Mouse (Mus musculus) heart, embryonic 16.5 days (tissue): ENCODE data around the gene Slc24a2. TPM values are rescaled to one million over a fixed set of nuclear protein-coding genes. Genes with fewer than 3 reads are reported as not detected.

ENCODE experiments used
- ATAC-seq: fragments of 200-750 bp; cut with Nextera tagmentation; replicated peaks from 2 replicates; pipeline ENCODE4 v1.8.0; 2017; ENCODE audit warnings: moderate number of reproducible peaks; ENCODE audit not compliant: insufficient read depth, low FRiP score; ENCODE audit errors: extremely low read depth
- H3K27ac ChIP-seq: fragments of 300-500 bp; sonication (generic); 2 replicates; pipeline ENCODE4 v1.5.1; 2014; ENCODE audit warnings: mild to moderate bottlenecking, low read length, control low read depth, moderate library complexity
- H3K27me3 ChIP-seq: fragments of 300-500 bp; sonication (generic); 2 replicates; pipeline ENCODE4 v1.6.1; 2014; ENCODE audit warnings: low read length, mixed read lengths; ENCODE audit not compliant: control insufficient read depth, insufficient read depth
- H3K36me3 ChIP-seq: fragments of 300-500 bp; sonication (generic); 2 replicates; pipeline ENCODE4 v1.6.1; 2014; ENCODE audit not compliant: control insufficient read depth, insufficient read depth
- H3K4me1 ChIP-seq: fragments of 300-500 bp; sonication (generic); 2 replicates; pipeline ENCODE4 v1.6.1; 2014; ENCODE audit warnings: low read length, mixed read lengths; ENCODE audit not compliant: control insufficient read depth, insufficient read depth
- H3K4me2 ChIP-seq: fragments of 300-500 bp; sonication (generic); 2 replicates; pipeline ENCODE4 v1.6.1; 2014; ENCODE audit warnings: low read depth, mild to moderate bottlenecking, control low read depth, low read length
- H3K4me3 ChIP-seq: fragments of 300-500 bp; sonication (generic); 2 replicates; pipeline ENCODE4 v1.5.1; 2014; ENCODE audit warnings: mild to moderate bottlenecking, control low read depth, low read length
- H3K9ac ChIP-seq: fragments of 300-500 bp; sonication (generic); 2 replicates; pipeline ENCODE4 v1.6.1; 2014; ENCODE audit warnings: low read length, control low read depth
- H3K9me3 ChIP-seq: fragments of 300-500 bp; sonication (generic); replicated peaks from 2 replicates; pipeline ENCODE4 v1.6.1; 2016; ENCODE audit warnings: low read length; ENCODE audit not compliant: control insufficient read depth
- WGBS: fragments of 180-500 bp; shearing (Covaris S2); extraction: QIAGEN DNeasy Blood & Tissue Kit; methylation state at CpG from one replicate; pipeline ENCODE4 v1.1.7; 2014; 5-methylcytosine and 5-hydroxymethylcytosine counted together
- polyA plus RNA-seq: library from polyadenylated mRNA; unstranded; fragments of >200 nt; fragmentation: Nextera tagmentation; extraction: Ambion mirVana; gene quantifications from 2 replicates; pipeline ENCODE4 v1.2.1, GENCODE M21; 2015

Slc24a2 gene
- polyA plus RNA-seq, 1 experiment from 2014 or later = 4.6 TPM

GRCm38 (mm10) chr4:87021542-87021941, 208.7 kb downstream of the Slc24a2 start:
- Histone ChIP-seq H3K27ac (no peak overlapping the region), H3K4me3 (no peak overlapping the region), H3K27me3 (no peaks in the 10 kb centered on the region), H3K9me3 (no peaks in the 10 kb centered on the region), H3K36me3 (no peaks in the 10 kb centered on the region), H3K4me1 (no peaks in the 10 kb centered on the region), H3K4me2 (no peak overlapping the region), H3K9ac (no peak overlapping the region)
- ATAC-seq = no peak
- WGBS = 77% methylated on average over 3 of the region's 3 CpGs

- Histone ChIP-seq H3K4me2 (no peak overlapping the region), H3K4me3 (no peak overlapping the region), H3K9me3 (no peaks in the 10 kb centered on the region), H3K9ac (no peak overlapping the region), H3K36me3 (no peaks in the 10 kb centered on the region), H3K27ac (no peak overlapping the region), H3K27me3 (no peaks in the 10 kb centered on the region), H3K4me1 (no peaks in the 10 kb centered on the region)
- no peak for ATAC-seq
- 67% methylated on average over 13 of the region's 13 CpGs for WGBS
These were observed 210.7 kb downstream of the Slc24a2 start for GRCm38 (mm10) chr4:87019486-87020105.

GRCm38 (mm10) chr4:87018073-87018997, 211.9 kb downstream of the Slc24a2 start:
- Histone ChIP-seq H3K4me1 (no peaks in the 10 kb centered on the region), H3K36me3 (no peaks in the 10 kb centered on the region), H3K27me3 (no peaks in the 10 kb centered on the region), H3K4me3 (no peak overlapping the region), H3K9ac (no peak overlapping the region), H3K4me2 (no peak overlapping the region), H3K9me3 (no peaks in the 10 kb centered on the region), H3K27ac (no peak overlapping the region)
- ATAC-seq = no peak
- 75% methylated on average over 9 of the region's 9 CpGs for WGBS

- no peak for ATAC-seq
These were observed 212.8 kb downstream of the Slc24a2 start for GRCm38 (mm10) chr4:87017464-87017863.

GRCm38 (mm10) chr4:87015746-87016145, 214.5 kb downstream of the Slc24a2 start:
- 0 out of 2 replicates have a peak, but pooled peaks cover 2% of the 10 kb centered on the region for H3K4me1 ChIP-seq
- no peaks in the 10 kb centered on the region for H3K27me3 ChIP-seq
- no peaks in the 10 kb centered on the region for H3K36me3 ChIP-seq
- ATAC-seq = no peak
- 83% methylated on average over 4 of the region's 4 CpGs for WGBS
- no peak overlapping the region for H3K4me3 ChIP-seq
- H3K9me3 ChIP-seq = no peaks in the 10 kb centered on the region
- H3K4me2 ChIP-seq = no peak overlapping the region
- H3K9ac ChIP-seq = no peak overlapping the region
- H3K27ac ChIP-seq = no peak overlapping the region

More at GRCm38 (mm10) chr4:87017464-87017863, 212.8 kb downstream of the Slc24a2 start:
- Histone ChIP-seq H3K27me3 (no peaks in the 10 kb centered on the region), H3K4me2 (no peak overlapping the region), H3K9me3 (no peaks in the 10 kb centered on the region), H3K9ac (no peak overlapping the region), H3K36me3 (no peaks in the 10 kb centered on the region), H3K4me3 (no peak overlapping the region), H3K27ac (no peak overlapping the region), H3K4me1 (0 out of 2 replicates have a peak, but pooled peaks cover 2% of the 10 kb centered on the region)
- 71% methylated on average over 3 of the region's 3 CpGs for WGBS

DNA sequence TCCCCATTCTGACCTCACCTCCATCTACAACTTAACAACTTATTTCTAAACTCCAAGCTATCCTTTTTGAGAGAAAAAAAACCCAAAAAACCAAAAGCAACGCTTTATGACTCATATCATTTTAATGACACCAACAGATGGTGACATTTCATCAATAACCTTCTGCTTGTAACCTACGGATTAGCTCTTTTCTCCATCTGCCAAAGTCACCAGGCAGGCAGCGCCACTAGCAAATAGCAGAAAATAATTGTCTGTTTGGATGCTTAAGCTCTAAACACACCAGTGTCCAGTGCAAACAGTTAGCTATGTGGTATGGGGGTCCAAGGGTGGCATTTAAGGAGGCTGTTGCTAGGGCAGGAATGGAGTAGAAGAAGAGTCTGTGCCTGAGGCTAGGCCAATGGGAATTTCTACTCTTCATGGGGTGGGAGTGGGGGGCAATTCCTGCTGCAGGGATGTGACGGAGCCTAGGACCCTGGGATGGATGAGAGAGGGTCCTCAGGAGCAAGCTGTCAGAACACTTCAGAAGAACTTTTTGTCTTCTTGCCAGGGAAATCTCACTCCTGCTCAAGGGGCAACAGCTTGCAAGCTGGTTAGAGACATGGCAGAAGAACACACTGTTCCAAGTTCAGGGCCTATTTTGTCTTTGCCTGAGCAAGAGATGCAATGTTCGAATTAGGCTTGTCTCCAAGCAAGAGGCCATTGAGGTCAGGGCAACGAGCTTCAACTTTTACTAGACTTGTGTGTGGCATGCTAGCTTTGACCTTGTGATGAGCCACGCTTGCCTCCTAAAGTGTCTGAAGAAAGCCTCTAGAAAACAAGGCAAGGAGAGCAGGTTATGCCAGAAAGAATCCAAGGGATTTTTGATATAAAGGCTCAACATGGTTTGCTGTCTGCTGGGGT, 216.3 kb downstream of the Slc24a2 start:
- no peak overlapping the region for H3K4me3 ChIP-seq
- H3K36me3 ChIP-seq = no peaks in the 10 kb centered on the region
- ATAC-seq = no peak
- WGBS = 77% methylated on average over 7 of the region's 7 CpGs
- no peaks in the 10 kb centered on the region for H3K9me3 ChIP-seq
- H3K9ac ChIP-seq = no peak overlapping the region
- no peak overlapping the region for H3K27ac ChIP-seq
- H3K4me2 ChIP-seq = no peak overlapping the region
- no peaks in the 10 kb centered on the region for H3K27me3 ChIP-seq
- 0 out of 2 replicates have a peak, but pooled peaks cover 2% of the 10 kb centered on the region for H3K4me1 ChIP-seq

DNA sequence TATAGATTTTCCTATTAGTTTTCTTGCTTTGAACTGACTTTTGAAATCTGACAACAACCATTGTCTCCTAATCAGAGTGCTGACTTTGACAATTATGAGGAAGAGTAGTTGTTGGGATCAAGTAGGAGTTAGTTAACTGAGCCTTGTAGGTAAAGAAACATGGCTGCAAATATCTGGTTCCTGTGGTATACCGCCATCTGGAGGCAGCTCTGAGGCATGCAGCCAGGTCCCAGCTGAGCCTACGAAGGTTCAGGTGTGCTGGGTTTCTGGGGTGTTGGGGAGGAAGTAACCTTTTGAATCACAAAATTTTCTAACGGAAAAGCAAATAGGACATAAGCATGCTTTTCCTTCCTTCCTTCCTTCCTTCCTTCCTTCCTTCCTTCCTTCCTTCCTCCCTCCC, 237.8 kb downstream of the Slc24a2 start:
- Histone ChIP-seq H3K27ac (no peak overlapping the region), H3K4me3 (no peak overlapping the region), H3K4me1 (no peaks in the 10 kb centered on the region), H3K9ac (no peak overlapping the region), H3K4me2 (no peak overlapping the region), H3K36me3 (no peaks in the 10 kb centered on the region), H3K9me3 (no peaks in the 10 kb centered on the region), H3K27me3 (no peaks in the 10 kb centered on the region)
- WGBS = 57% methylated on average over 3 of the region's 3 CpGs
- ATAC-seq = no peak

DNA sequence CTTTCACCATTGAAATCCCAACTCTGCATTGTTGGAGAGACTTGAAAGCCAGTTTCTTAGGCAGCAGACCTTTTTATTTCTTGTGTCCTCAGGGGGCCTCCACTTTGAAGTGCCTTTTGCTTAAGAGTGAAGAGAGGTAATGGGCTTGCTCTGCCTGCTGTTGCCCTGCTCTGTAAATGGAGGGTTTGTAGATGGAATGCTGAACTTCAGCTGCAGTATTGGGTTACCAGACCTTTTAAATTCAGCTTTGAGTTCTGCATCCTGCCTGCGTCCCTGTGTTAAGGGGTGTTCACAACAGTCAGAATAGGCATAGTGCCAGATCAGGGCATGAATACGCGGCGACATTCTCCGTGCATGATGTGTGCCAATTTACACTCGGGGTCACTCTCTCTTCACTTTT, 241.0 kb downstream of the Slc24a2 start:
- H3K4me2 ChIP-seq = no peak overlapping the region
- H3K27ac ChIP-seq = no peak overlapping the region
- H3K4me3 ChIP-seq = no peak overlapping the region
- H3K4me1 ChIP-seq = no peaks in the 10 kb centered on the region
- no peaks in the 10 kb centered on the region for H3K36me3 ChIP-seq
- no peak for ATAC-seq
- no peaks in the 10 kb centered on the region for H3K27me3 ChIP-seq
- H3K9me3 ChIP-seq = no peaks in the 10 kb centered on the region
- H3K9ac ChIP-seq = no peak overlapping the region
- 60% methylated on average over 6 of the region's 6 CpGs for WGBS
